Mouse (Mus musculus): Measurements from ENCODE around the gene Akirin1. TPM values are rescaled to one million over a fixed set of nuclear protein-coding genes. Genes with fewer than 3 reads are reported as not detected.
A peak's percentile ranks its signal among the peaks of the same experiment; 100 is the strongest.

Akirin1 gene
- polyA plus RNA-seq, 1 experiment, result 56.4 TPM

DNA sequence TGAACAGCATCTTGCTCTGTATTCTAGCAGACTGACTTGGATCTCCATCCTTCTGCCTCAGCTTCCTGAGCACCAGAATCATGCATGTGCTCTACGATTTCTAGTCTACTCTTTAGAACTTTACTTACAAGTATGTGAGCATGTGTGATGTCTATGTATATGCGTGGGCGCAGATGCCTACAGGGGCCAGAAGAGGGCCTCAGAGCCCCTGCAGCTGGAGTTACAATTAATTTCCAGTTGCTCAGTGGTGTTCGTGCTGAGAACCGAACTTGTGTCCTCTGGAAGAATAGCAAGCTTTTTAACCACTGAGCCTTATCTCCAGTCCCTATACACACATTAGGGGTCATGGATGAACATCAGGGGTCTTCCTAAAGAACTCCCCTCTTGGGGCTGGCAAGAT is 42.8 kb downstream of the Akirin1 start:
- 93% methylated on average over 5 of the region's 5 CpGs for WGBS

DNA sequence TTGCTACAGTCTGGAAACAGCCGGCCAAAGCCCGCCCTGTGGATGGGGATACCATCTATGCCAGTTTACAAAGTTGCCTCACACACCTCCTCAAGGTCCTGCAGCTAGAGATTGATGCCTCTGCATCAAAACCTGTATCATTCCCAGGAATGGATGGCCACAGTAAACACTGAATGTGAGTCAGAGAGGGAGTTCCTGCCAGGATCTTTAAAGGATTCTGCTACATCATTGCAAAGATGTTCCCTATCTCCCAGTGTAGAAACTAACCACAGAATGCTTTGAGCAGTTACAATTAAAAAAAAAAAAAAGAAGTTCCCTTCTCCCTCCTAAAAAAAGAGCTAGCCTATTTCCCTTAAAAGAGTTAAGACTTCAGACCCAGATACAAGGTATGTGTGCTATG is 44.8 kb downstream of the Akirin1 start:
- WGBS, result 88% methylated on average over 2 of the region's 2 CpGs
- Histone ChIP-seq H3K36me3 (ENCODE audit: control insufficient read depth, insufficient read depth, low read length) (no peaks in the 10 kb centered on the region), H3K27me3 (ENCODE audit: control insufficient read depth, insufficient read depth, low read length) (no peaks in the 10 kb centered on the region), H3K4me1 (replicated peaks; ENCODE audit: control insufficient read depth, insufficient read depth, low read length) (no peaks in the 10 kb centered on the region), H3K4me3 (ENCODE audit: control insufficient read depth, insufficient read depth, low read length) (no peak overlapping the region), H3K27ac (ENCODE audit: control insufficient read depth, insufficient read depth, low read length) (no peak overlapping the region)
- DNase-seq, result no peak
- no peak for TF ChIP-seq POLR2A (IDR thresholded peaks at IDR 0.05; ENCODE audit: control insufficient read depth, extremely low read depth, insufficient read depth, low read length, poor library complexity)
- TF ChIP-seq CTCF (IDR thresholded peaks at IDR 0.05; ENCODE audit: borderline replicate concordance, control insufficient read depth, extremely low read depth, insufficient read depth, low read length, poor library complexity), result no peak

More for the DNA sequence above, 42.8 kb downstream of the Akirin1 start:
- Histone ChIP-seq H3K36me3 (ENCODE audit: control insufficient read depth, insufficient read depth, low read length) (no peaks in the 10 kb centered on the region), H3K4me1 (replicated peaks; ENCODE audit: control insufficient read depth, insufficient read depth, low read length) (no peaks in the 10 kb centered on the region), H3K4me3 (ENCODE audit: control insufficient read depth, insufficient read depth, low read length) (no peak overlapping the region), H3K27me3 (ENCODE audit: control insufficient read depth, insufficient read depth, low read length) (no peaks in the 10 kb centered on the region), H3K27ac (ENCODE audit: control insufficient read depth, insufficient read depth, low read length) (no peak overlapping the region)
- no peak for DNase-seq
- TF ChIP-seq CTCF (IDR thresholded peaks at IDR 0.05; ENCODE audit: borderline replicate concordance, control insufficient read depth, extremely low read depth, insufficient read depth, low read length, poor library complexity), result no peak
- no peak for TF ChIP-seq POLR2A (IDR thresholded peaks at IDR 0.05; ENCODE audit: control insufficient read depth, extremely low read depth, insufficient read depth, low read length, poor library complexity)

DNA sequence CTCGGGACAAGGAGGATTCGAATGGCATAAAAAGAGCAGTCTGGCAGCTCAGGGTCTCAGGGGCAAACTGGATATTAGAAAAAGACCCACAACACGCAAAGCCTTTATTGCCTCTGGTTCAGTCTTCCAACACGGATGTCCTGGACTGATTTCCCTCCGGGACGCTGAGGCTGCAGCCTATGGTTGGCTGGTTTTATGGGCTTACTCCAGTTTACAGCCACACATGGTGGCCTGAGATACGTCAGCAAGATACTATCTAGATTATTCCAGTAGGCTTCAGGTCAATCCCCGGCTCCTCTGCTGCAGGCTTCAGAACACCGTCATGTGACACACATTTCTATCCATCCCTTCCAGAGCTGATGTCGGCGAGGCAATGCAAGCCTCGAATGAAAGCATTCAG is 56.8 kb downstream of the Akirin1 start:
- Histone ChIP-seq H3K4me3 (ENCODE audit: control insufficient read depth, insufficient read depth, low read length) (no peak overlapping the region), H3K27ac (ENCODE audit: control insufficient read depth, insufficient read depth, low read length) (no peak overlapping the region), H3K36me3 (ENCODE audit: control insufficient read depth, insufficient read depth, low read length) (no peaks in the 10 kb centered on the region), H3K4me1 (replicated peaks; ENCODE audit: control insufficient read depth, insufficient read depth, low read length) (no peaks in the 10 kb centered on the region), H3K27me3 (ENCODE audit: control insufficient read depth, insufficient read depth, low read length) (no peaks in the 10 kb centered on the region)
- no peak for TF ChIP-seq CTCF (IDR thresholded peaks at IDR 0.05; ENCODE audit: borderline replicate concordance, control insufficient read depth, extremely low read depth, insufficient read depth, low read length, poor library complexity)
- TF ChIP-seq POLR2A (IDR thresholded peaks at IDR 0.05; ENCODE audit: control insufficient read depth, extremely low read depth, insufficient read depth, low read length, poor library complexity), result no peak
- 92% methylated on average over 12 of the region's 12 CpGs for WGBS
- DNase-seq, result no peak

DNA sequence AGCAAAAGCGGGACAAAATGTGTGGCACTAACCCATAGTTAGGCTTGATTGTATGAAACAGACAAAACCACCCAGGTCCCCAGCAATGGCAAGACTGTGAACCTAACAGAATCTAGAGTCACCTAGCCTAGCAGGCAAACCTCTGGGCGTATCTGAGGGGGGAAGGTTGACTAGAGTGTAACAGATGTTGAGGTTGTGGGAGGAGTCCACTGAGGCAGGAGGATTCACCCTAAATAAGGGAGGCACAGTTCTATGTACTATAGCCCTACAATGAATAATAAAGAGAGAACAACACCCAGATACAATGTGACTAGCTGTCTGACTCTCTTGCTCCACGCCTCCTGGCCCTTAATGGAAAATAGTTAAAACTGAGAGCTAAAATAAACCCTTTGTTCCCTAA is 58.1 kb downstream of the Akirin1 start:
- Histone ChIP-seq H3K27me3 (ENCODE audit: control insufficient read depth, insufficient read depth, low read length) (peaks cover 5% of the 10 kb centered on the region; the same call in 1 of the 2 replicates), H3K27ac (ENCODE audit: control insufficient read depth, insufficient read depth, low read length) (no peak overlapping the region), H3K4me3 (ENCODE audit: control insufficient read depth, insufficient read depth, low read length) (no peak overlapping the region), H3K4me1 (replicated peaks; ENCODE audit: control insufficient read depth, insufficient read depth, low read length) (peaks cover 4% of the 10 kb centered on the region; the same call in 1 of the 2 replicates), H3K36me3 (ENCODE audit: control insufficient read depth, insufficient read depth, low read length) (no peaks in the 10 kb centered on the region)
- WGBS, result 84% methylated on average over 3 of the region's 3 CpGs
- no peak for TF ChIP-seq POLR2A (IDR thresholded peaks at IDR 0.05; ENCODE audit: control insufficient read depth, extremely low read depth, insufficient read depth, low read length, poor library complexity)
- TF ChIP-seq CTCF (IDR thresholded peaks at IDR 0.05; ENCODE audit: borderline replicate concordance, control insufficient read depth, extremely low read depth, insufficient read depth, low read length, poor library complexity), result no peak
- DNase-seq, result no peak

DNA sequence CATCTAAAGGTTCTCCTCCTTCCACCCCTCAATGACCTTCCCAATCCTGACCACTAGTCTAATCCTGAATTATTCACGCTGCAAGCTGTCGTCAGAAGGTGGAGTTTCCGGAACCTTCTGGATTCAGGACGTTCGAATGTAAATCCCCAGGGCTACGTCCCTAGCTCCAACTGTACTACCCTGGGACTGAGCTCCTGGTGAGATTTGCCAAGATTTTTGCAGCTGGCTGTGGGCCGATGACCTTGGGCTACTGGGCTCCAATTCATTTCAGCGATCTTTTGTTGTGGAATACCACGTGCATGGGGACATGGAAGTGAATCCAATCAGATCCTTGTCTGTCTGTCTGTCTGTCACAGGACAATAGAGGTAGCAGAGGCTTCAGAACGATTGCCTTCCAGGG is 59.8 kb downstream of the Akirin1 start:
- H3K4me3 ChIP-seq (ENCODE audit: control insufficient read depth, insufficient read depth, low read length), result no peak overlapping the region
- 93% methylated on average over 10 of the region's 10 CpGs for WGBS
- H3K27me3 ChIP-seq (ENCODE audit: control insufficient read depth, insufficient read depth, low read length), result peaks cover 17% of the 10 kb centered on the region
- TF ChIP-seq POLR2A (IDR thresholded peaks at IDR 0.05; ENCODE audit: control insufficient read depth, extremely low read depth, insufficient read depth, low read length, poor library complexity), result no peak
- no peak for TF ChIP-seq CTCF (IDR thresholded peaks at IDR 0.05; ENCODE audit: borderline replicate concordance, control insufficient read depth, extremely low read depth, insufficient read depth, low read length, poor library complexity)
- H3K27ac ChIP-seq (ENCODE audit: control insufficient read depth, insufficient read depth, low read length), result no peak overlapping the region
- no peak for DNase-seq
- no peaks in the 10 kb centered on the region for H3K36me3 ChIP-seq (ENCODE audit: control insufficient read depth, insufficient read depth, low read length)
- peaks cover 13% of the 10 kb centered on the region for H3K4me1 ChIP-seq (replicated peaks; ENCODE audit: control insufficient read depth, insufficient read depth, low read length)

DNA sequence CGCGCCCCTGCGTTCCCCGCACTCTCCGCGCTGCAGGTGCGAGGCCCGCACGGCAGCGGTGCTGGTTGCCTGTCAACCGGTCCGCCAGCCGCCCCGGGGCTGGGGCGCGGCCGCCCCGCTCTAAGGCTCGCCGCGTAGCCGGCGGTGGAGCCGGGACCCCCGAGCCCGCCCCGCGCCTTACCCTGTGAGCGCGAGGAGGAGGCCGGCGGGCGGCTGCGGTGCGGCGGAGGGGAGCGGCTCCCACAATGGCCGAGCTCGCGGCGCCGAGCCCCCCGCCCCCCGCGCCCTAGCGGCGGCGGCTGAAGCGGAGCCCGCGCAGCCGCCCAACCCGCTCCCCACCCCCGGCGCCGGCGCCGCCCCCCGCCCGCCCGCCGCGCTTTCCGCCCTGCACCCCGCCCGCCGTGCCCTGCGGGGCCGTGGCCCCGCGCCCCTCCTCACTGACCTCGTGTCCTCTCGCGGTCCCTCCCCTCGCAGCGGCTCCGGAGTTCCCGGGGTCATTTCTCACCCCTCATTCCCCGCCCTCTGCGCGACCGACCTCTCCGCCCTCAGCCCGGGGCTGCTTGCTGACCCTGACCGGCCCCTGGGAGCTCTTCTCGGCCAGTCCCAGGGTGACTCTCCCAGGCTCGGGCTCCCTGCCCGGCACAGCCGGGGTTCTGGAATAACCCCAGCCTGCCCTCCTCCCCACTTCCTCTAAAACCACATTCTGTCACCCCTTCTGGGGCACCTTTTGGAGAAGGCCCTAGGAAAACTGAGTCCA is 62.9 kb downstream of the Akirin1 start:
- peaks cover 13% of the 10 kb centered on the region for H3K4me1 ChIP-seq (replicated peaks; ENCODE audit: control insufficient read depth, insufficient read depth, low read length)
- H3K36me3 ChIP-seq (ENCODE audit: control insufficient read depth, insufficient read depth, low read length), result no peaks in the 10 kb centered on the region
- H3K27ac ChIP-seq (ENCODE audit: control insufficient read depth, insufficient read depth, low read length), result no peak overlapping the region
- TF ChIP-seq POLR2A (IDR thresholded peaks at IDR 0.05; ENCODE audit: control insufficient read depth, extremely low read depth, insufficient read depth, low read length, poor library complexity), result no peak
- no peak for TF ChIP-seq CTCF (IDR thresholded peaks at IDR 0.05; ENCODE audit: borderline replicate concordance, control insufficient read depth, extremely low read depth, insufficient read depth, low read length, poor library complexity)
- H3K27me3 ChIP-seq (ENCODE audit: control insufficient read depth, insufficient read depth, low read length), result peaks cover 20% of the 10 kb centered on the region
- DNase-seq, result peak; percentile 9
- H3K4me3 ChIP-seq (ENCODE audit: control insufficient read depth, insufficient read depth, low read length), result peak overlapping the region; percentile 30
- 1% methylated on average over 77 of the region's 89 CpGs for WGBS

All from thymus, adult 2 months (tissue).